Mouse (Mus musculus): Measurements from ENCODE around the gene Disc1. TPM values are rescaled to one million over a fixed set of nuclear protein-coding genes. Genes with fewer than 3 reads are reported as not detected.
A peak's percentile ranks its signal among the peaks of the same experiment; 100 is the strongest.

Gene Disc1
- total RNA-seq, 2 experiments from 2014 or later, result 2.5 to 2.7 TPM

DNA sequence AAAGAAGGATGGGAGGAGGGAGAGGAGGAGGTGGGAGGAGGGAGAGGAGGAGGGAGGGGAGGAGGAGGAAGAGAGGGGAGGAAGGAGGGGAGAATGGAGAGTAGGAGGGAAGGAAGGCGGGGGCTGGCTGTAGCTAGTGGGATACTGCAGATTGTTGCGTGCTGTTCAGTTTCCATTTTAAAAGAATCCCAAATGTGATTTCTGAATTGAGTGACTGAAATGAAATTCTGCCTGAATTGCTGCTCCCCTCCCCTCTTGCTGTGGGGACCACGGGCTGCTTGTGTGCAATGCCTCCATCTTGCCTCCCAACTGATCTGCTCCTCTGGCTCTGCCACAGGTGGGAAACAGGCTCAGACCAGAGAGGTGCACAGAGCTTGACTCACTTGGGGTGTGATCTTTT is 153.0 kb downstream of the Disc1 start:
- TF ChIP-seq CTCF (IDR thresholded peaks at IDR 0.05), result no peak
- Histone ChIP-seq H3K4me3 (no peak overlapping the region), H3K27ac (no peak overlapping the region)
- no peak for DNase-seq (ENCODE audit: extremely low spot score in 1 of 2, low spot score in 2 of 2)
- intact Hi-C loops (cut with DNase I), result no loop called here

DNA sequence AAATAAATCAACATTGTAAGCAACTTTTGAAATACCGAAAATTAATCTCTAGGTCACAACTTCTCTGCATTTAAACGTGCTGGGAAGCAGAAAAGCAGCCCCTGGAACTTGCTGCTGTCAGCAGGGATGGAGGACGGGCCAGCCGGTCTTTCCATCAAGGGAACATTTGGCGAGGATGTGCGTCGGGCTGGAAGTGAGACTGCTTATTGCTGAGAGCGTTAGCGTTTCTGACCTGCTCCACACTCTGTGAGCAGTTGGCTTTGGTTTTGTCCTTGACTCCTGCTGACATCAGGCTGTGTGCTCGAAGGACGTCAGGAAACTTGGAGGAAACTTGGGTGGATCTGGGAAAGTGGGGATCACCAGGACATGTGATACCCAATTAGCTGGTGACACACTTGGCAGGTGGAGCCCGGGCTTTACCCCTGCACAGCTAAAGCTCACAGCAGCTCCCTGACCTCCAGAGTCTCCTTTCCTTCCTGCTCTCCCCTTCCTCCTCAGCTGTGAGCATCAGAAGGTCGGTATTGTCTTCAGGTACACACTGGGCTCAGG is 158.7 kb downstream of the Disc1 start:
- intact Hi-C loops (cut with DNase I), result no loop called here
- no peak overlapping the region for H3K27ac ChIP-seq
- TF ChIP-seq CTCF (IDR thresholded peaks at IDR 0.05), result no peak
- DNase-seq (ENCODE audit: extremely low spot score in 1 of 2, low spot score in 2 of 2), result no peak
- no peak overlapping the region for H3K4me3 ChIP-seq

DNA sequence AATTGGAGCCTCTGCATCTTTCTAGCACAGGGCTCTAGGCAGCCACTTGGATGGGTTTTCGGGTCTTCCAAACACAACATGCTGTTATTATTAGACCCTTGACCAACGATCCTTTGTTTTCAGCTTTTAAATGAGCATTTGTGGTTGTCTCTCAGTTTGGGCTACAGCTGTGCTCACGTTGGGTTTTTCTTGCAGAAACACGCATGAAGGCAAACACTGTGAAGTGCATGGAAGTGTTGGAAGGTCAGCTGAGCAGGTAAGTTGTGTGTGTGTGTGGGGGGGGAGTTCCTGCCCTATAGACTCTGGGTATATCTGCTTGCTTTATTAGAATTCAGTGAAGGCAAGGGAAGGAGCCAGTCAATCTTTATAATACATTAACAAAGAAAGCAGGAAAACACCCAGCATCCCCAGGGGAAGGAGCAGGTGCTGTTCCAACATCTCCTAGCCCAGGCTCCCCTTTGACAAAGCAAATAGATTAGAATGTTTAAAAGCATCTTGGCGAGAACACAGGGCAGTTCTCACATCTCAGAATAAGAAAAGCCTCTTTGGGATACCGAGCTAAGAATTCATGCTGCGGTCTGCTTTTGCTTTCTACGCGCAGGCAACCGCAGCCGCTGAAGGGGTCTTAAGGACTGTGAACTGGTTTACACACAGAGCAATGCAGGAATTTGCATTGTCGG is 164.0 kb downstream of the Disc1 start:
- TF ChIP-seq CTCF (IDR thresholded peaks at IDR 0.05), result no peak
- intact Hi-C loops (cut with DNase I), result loop anchor here (1.0 to 5.0 kb wide), 2 partner anchors 36 to 74 kb away; no protein-coding TSS in a partner anchor
- H3K27ac ChIP-seq, result peak overlapping the region; percentile 58
- peak overlapping the region; percentile 21 for H3K4me3 ChIP-seq
- DNase-seq (ENCODE audit: extremely low spot score in 1 of 2, low spot score in 2 of 2), result no peak

DNA sequence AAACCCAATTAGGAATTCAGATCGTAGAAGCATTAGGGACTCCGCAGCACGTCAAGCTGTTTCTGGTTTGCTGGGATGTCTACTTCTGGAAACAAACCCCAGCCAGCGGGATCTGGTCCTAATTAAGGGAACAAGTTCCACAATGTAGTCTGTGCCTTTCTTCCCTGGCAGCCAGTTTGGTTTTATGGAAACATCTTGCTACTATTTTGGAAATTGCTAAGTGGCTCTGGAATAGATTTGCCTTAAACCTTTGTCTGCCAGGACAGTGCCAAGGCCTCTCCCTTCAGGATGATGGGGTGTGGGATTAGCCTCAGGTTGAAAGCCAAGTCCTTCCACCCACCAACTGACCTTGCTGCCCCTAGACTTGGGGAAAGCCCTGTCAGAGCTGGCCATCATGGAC is 164.7 kb downstream of the Disc1 start:
- intact Hi-C loops (cut with DNase I), result loop anchor here (1.0 to 5.0 kb wide), 2 partner anchors 36 to 74 kb away; no protein-coding TSS in a partner anchor
- Histone ChIP-seq H3K27ac (peak overlapping the region; percentile 38; the same call in 1 of the 2 replicates), H3K4me3 (peak overlapping the region; percentile 21)
- DNase-seq (ENCODE audit: extremely low spot score in 1 of 2, low spot score in 2 of 2), result peak; percentile 30 to 44
- no peak for TF ChIP-seq CTCF (IDR thresholded peaks at IDR 0.05)

DNA sequence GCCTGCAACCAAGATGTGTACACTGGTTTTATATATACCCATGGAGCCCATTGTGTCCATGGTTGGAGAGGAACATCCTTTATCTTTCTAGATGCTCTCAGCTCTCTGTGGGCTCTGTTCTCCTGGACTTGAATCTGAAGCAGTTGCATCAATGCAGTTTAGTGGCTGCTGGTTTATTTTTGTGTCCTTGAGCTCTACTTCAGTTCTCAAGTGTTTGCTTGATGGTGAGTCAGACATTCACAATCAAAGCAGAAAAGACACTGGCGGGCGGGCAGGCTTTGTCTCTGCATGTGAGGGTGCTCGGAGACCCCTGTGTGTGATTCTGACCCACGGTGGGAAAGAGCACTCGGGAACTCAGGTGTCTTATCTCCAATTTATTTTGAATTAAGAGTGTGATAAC is 166.6 kb downstream of the Disc1 start:
- TF ChIP-seq CTCF (IDR thresholded peaks at IDR 0.05), result no peak
- intact Hi-C loops (cut with DNase I), result no loop called here
- H3K27ac ChIP-seq, result peak overlapping the region; percentile 40
- H3K4me3 ChIP-seq, result no peak overlapping the region
- no peak for DNase-seq (ENCODE audit: extremely low spot score in 1 of 2, low spot score in 2 of 2)

DNA sequence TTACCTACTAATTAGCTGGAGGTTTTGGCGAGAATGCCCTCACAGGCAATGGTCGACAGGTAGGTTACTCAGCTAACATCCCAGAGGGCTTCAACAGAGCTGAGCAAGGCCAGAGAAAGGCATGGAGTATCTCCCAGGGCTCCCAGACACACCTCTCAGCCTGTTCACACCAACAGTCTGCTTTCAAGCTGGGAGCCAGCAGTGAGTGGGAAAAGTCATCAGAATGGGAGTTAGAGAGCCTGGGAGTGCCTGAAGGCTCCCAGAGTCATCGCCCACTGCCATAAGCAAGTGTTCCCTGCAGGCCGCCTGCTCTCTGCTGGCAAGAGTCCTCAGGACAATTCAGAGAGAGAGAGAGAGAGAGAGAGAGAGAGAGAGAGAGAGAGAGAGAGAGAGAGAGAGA is 167.1 kb downstream of the Disc1 start:
- TF ChIP-seq CTCF (IDR thresholded peaks at IDR 0.05), result no peak
- no peak overlapping the region for H3K4me3 ChIP-seq
- intact Hi-C loops (cut with DNase I), result no loop called here
- no peak for DNase-seq (ENCODE audit: extremely low spot score in 1 of 2, low spot score in 2 of 2)
- peak overlapping the region; percentile 40 for H3K27ac ChIP-seq

DNA sequence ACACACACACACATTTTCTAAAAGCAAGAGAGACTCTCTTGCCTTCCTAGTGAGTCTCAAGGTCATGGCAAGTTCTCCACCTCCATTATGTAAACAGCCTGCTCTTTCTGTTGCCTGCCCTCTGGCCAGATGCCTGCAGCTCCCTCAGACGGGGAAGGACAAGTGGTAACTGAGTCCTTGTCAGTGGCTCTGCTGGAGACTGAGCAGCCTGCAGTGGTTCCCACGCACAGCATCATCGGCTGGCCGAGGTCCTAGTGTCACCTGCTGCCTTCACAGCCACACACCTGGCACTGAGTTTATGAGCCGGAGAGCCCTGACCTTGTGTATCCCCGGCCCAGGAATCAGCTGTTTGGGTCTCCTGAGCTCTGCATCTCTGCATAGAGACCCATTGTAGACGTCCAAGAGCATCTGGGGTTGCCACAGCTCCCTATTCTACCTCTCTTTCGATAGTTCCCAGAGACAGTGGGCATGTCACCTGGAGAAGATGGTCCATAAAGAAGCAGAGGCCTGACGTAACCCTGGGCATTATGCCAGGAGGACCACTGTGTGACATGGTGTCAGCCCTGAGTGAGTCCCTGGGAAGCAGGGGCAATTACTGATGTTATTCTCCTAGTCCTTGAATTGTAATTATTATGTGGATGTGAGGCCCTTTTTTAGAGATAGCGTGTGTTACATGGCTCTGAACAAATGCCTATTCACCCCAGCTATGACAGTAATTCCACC is 169.2 kb downstream of the Disc1 start:
- intact Hi-C loops (cut with DNase I), result no loop called here
- TF ChIP-seq CTCF (IDR thresholded peaks at IDR 0.05), result no peak
- no peak overlapping the region for H3K27ac ChIP-seq
- no peak overlapping the region for H3K4me3 ChIP-seq
- DNase-seq (ENCODE audit: extremely low spot score in 1 of 2, low spot score in 2 of 2), result no peak

DNA sequence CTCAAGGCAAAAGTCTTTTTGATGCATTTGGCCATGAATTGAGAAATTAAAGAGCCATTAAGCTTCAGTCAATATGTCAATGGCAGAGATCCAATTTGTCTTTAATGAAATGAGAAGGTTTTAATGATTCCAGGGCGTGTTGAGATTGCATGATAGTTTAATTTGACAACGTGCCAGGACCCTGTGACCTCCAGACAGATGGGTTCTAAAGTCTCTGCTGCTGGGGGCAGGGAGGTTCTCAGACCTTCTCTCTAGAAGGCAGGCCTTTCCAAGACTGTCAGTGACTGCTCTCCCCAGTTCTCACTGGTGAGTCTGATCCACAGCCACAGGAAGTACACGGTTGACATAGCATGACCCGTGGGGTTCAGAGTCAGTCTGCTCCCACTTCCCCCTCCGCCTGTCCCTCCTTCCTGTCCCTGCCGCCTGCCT is 170.3 kb downstream of the Disc1 start:
- intact Hi-C loops (cut with DNase I), result no loop called here
- no peak overlapping the region for H3K4me3 ChIP-seq
- TF ChIP-seq CTCF (IDR thresholded peaks at IDR 0.05), result no peak
- DNase-seq (ENCODE audit: extremely low spot score in 1 of 2, low spot score in 2 of 2), result no peak
- H3K27ac ChIP-seq, result no peak overlapping the region

DNA sequence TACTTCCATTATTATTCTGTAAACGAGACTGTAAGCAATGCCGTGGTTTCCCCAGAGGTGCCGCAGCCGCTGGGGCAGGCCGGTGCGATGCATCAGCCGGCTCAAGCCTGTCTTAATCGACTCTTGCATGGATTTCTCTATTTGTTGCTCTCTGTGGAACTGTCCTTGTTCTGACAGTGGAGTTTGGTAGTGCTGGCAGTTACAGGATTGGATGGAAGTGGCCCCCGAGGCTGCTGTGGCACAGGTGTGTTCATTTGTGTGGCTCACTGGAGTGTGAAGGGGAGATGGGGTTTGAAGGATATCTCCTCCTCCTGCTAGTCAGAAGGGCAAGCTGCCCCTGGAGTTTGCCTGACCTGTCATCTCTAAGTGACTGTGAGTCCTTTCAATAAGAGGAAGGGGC is 171.3 kb downstream of the Disc1 start:
- intact Hi-C loops (cut with DNase I), result no loop called here
- TF ChIP-seq CTCF (IDR thresholded peaks at IDR 0.05), result no peak
- DNase-seq (ENCODE audit: extremely low spot score in 1 of 2, low spot score in 2 of 2), result no peak
- H3K4me3 ChIP-seq, result no peak overlapping the region
- H3K27ac ChIP-seq, result no peak overlapping the region

DNA sequence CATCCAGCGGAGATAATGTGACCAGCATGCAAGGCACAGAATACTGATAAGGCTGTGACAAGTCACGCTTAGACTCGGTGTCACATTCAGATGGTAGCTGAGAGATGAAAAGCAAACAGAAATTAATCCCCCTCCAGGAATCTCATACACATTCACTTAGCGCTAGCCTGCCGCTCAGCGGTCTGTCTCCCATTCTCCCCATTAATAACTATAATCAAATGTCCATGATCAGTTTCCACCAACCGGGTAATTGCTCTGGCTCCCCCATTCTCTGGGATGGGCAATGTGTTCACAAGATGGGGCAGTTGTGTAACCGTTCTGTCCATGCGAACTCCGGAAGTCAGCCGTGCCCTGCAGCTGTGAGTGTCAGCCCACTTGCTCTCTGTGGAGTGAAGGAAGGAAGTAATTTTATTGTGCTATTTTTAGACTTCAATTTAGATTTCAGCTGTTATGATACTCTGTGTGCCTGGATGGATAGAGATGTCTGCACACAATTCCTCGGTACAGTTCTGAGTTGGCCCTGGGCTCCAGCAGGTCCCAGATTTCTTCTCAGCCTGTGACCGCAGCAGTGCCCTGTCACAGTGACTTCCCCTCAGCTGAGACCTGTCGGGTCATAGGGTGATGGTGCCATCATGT is 173.1 kb downstream of the Disc1 start:
- DNase-seq (ENCODE audit: extremely low spot score in 1 of 2, low spot score in 2 of 2), result no peak
- Histone ChIP-seq H3K4me3 (no peak overlapping the region), H3K27ac (no peak overlapping the region)
- TF ChIP-seq CTCF (IDR thresholded peaks at IDR 0.05), result no peak
- intact Hi-C loops (cut with DNase I), result no loop called here

DNA sequence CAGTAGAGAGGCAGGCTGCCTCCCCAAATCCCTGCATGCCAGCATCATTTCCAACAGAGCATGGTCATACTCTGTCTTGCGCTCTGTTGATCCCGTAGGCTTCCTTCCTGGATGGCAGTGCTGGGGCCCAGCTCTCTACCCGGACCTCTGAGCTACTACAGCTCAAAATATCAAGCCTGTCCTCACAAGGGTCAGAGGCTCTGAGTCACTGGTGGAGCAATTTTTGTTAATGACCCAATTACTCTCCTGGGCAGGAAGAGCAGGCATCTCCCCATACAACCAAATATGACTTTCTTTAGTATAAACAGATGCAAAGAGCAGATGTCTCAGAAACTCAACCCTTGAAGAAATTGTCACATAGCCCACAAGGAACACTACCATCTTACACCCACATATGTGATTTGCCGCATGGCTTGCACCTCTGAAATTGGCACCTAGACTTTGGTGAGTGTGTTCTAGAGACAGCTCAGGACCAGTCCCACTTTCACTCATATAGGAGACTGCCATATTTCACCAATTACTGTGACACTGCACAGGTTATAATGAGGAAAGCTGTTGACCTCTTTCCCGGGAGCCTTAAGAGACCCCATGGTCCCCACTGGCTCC is 176.6 kb downstream of the Disc1 start:
- Histone ChIP-seq H3K4me3 (no peak overlapping the region), H3K27ac (no peak overlapping the region)
- DNase-seq (ENCODE audit: extremely low spot score in 1 of 2, low spot score in 2 of 2), result no peak
- intact Hi-C loops (cut with DNase I), result loop anchor here (5.0 kb wide), 1 partner anchor 157 kb away; no protein-coding TSS in a partner anchor
- no peak for TF ChIP-seq CTCF (IDR thresholded peaks at IDR 0.05)
